Mouse (Mus musculus): ENCODE data around the gene Cdk11b.
A peak's percentile ranks its signal among the peaks of the same experiment; 100 is the strongest.
"Not testable (repeated sequence)": the region's sequence is repeated elsewhere in the genome, so short reads cannot be mapped to it uniquely, and the experiment has no call there.

Gene Cdk11b

DNA sequence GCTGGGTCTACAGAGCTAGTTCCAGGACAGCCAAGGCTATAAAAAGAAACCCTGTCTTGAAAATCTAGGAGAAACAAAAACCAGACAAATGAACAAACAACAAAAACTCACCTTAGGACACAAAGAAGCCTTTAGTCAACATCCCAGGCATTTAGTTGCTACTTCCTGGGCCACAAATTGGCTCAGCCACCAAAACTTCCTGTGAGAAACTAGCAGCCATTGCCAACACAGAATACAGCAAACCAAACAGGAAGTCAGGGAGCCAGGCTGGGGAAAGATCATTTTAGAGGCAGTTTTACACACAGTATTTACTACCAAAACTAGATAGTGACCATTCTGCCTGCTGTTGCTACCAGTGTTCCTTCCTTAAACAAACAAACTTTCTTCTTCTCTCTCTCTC, 42.2 kb downstream of the Cdk11b start:
- DNase-seq (ENCODE audit: extremely low spot score, low spot score) = no peak

DNA sequence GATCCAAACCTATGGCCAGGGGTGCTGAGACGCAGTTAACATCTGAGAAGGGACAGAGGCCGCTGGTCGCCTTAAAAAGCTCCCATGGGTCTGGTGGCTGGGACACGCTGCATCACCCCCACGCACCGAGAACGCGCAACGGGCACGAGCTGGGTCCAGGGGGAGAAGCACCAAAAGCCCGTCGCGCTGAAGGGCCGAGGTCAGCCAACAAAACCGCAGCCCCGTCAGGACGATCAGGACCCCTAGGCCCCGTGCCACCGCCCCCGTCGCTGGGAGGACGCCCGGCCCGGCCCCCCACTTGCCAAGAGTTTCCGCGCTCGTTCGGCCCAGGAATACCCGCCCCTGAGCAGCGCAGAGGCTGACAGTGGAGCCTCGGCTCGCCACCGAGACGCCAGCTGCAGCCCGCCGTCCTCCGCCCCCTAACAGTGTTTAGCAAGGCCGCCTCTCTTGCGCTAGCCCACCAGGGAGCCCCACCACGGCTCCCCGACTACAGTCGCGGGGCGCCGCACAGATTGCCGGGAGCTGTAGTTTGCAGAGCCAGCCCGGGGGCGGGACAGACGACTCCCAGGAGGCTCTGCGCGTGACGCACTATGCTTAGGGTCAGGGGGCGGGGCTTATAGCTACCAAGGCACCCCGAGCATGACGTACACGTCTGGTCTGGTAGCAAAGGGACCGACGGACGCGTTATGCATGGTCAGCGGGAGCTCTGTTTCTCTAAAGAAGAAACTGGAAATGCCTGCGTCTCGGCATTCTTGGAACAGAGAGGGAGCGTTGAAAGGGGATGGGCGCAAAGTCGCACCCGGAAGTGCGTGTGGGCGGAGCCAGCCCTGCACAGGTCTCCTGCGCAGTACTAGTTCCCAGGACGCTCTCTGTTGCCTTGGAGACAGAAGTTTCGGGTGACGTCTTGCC, 44.3 kb downstream of the Cdk11b start, which contains the start of gene Mib2:
Gene Mib2, minus strand, starts transcription at position 510 of the 909 bp plus-strand sequence.
- peak; percentile 97 for DNase-seq (ENCODE audit: extremely low spot score, low spot score)

DNA sequence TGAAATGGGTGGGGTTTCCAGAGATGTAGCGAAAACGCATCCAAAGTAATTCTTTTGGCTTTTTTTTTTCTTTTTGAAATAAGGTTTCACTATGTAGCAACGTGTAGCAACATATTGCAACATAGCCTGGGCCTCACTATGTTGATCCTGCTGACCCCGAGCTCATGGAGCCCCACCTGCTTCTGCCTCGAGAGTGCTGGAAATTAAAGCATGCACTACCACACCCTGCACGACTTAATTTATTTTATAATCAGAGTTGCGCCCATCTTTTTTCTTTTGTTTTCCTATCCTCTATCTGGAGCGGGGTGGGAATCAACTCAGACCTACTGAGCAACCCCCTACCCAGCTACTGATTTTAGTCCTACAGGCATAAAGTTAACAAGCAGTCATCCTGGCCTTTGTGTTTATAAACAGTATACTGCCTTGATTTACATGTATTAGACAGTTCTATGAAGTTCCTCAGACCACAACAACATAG, 45.0 kb downstream of the Cdk11b start:
- no peak for DNase-seq (ENCODE audit: extremely low spot score, low spot score)

DNA sequence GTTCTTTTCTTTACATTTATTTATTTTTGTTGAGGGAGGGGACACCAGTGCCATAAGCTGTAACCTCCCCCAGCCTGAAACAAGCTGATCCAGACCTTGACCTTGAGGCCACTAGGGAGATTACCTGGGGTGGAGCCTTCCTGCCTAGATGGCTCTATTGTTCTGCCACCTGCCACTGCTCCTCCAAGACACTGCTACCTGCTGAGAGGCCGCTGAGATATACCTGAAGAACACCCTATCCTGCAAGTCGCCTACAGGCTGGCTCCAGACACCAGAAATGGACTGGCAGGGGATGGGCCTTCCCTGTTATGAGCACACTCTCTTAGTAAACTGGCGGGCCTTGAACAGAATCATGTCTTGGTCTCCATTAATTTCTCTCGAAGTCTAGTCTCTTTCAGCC, 45.6 kb downstream of the Cdk11b start:
- DNase-seq (ENCODE audit: extremely low spot score, low spot score) = not testable (repeated sequence)

DNA sequence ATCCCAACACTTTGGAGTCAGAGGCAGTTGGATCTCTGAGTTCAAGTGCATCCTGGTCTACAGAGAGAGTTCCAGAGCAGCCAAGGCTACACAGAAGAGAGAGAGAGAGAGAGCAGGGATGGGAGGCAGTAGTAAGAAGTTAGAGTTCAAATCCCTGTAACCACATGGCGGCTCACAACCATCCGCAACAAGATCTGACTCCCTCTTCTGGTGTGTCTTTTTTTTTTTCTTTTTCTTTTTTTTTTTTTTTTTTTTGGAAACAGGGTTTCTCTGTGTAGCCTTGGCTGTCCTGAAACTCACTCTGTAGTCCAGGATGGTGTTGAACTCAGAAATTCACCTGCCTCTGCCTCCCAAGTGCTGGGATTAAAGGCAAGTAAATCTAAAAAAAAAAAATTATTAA, 47.4 kb downstream of the Cdk11b start:
- no peak for DNase-seq (ENCODE audit: extremely low spot score, low spot score)

DNA sequence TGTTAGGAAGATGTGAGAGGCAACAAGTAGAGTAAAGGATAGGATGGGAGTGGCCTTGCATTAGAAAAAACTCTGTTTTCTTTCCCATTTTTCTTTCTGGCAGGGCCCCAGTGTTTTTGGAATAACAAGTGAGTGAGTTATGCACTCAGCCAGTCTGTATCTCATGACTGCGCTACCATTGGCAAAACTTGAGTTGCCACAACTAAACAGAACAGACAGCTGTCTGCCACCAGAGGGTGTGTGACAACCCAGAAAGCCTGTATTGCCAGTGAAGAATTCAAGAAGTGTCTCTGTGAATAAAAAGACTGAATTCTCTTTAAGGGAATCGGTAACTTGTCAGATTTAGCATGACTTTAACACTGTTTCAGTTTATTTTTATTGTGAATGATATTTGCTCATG, 51.3 kb downstream of the Cdk11b start:
- DNase-seq (ENCODE audit: extremely low spot score, low spot score) = no peak

DNA sequence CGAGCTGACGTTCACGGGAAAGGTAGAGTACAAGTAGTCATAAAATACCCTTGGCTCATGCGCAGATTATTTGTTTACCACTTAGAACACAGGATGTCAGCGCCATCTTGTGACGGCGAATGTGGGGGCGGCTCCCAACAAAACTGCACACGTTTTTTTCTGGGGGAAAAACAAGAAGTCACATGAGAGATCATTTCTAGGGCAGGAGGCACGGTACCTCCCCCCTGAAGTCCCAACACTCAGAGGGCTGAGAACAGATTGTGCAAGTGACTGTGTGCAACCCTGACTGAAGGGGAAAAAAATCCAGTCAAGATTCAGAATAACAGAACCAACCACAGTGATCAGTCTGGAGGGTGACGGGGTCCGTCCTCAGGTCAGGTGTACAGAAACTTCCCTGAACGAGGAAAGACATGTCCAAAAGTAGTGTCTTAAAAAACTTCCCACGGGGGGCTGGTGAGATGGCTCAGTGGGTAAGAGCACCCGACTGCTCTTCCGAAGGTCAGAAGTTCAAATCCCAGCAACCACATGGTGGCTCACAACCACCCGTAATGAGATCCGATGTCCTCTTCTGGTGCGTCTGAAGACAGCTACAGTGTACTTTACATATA, 59.1 kb downstream of the Cdk11b start:
- DNase-seq (ENCODE audit: extremely low spot score, low spot score) = not testable (repeated sequence)

DNA sequence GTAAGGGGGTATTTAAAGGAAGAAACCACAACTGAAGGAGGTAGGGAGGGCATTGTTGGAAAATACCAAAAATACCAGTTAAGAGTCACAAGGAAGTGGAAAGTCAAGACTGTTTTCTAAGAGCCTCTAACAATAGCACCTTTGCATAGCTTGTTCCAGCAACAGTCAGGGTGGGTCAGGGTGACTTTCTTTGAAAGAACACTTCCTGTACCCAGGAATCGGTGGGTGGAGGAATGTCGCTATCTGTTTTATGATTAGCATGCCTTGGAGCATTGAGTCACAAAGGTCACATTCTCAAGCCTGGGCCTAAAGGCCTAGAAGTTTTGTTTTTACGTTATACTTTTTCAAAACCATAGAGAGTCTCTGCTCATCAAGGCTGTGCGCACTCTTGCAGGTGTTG, 63.1 kb downstream of the Cdk11b start:
- not testable (repeated sequence) for DNase-seq (ENCODE audit: extremely low spot score, low spot score)

DNA sequence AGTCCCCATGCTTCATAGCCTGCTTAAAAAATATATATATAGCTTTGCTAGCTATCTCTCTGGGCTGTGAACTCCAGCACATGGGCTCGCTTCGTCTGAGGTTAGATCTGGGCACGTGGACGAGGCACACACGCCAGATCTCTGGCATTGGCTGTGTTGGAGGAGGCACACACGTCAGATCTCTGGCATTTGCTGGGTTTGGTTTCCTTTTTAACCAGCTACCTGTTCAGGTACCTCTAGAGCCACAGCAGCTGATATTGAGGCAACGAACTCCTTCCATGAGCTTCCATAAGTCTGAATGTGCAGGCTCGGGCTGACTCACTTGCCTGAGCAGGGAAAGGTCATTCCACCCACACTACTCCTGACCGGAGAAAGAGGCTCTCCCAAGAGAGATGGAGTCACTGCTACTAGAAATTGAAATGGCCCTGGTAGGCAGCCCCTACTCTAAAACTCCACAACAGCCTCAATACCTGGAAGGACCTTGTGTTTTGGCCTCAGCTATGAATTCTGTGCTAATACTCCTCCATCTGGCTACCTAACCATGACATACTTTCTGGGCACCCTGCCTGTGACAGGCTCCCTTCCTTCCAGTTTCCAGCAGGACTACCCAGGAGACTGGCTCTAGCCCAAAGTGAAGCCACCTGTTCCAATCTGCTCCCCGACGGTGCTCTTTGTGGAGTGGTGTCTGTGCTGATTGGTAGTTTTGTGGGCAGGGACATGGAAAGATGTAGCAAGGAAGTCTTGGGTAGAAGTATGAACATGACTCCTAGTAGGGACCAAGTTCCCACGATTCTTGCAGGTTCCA, 66.1 kb downstream of the Cdk11b start:
- no peak for DNase-seq (ENCODE audit: extremely low spot score, low spot score)

DNA sequence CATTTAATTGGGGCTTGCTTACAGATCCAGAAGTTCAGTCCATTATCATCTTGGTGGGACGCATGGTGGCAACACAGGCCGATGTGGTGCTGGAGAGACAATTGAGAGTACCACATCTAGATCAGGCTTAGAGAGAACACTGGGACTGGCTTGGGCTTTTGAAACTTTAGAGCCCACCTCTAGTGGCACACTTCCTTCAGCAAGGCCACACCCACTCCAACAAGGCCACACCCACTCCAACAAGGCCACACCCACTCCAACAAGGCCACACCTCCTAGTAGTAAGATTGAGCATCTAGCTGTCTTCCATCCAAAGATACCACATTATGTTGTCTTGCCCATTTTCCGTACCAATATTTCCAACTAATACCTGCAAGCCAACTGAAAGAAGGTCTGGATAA, 67.8 kb downstream of the Cdk11b start:
- DNase-seq (ENCODE audit: extremely low spot score, low spot score) = no peak

DNA sequence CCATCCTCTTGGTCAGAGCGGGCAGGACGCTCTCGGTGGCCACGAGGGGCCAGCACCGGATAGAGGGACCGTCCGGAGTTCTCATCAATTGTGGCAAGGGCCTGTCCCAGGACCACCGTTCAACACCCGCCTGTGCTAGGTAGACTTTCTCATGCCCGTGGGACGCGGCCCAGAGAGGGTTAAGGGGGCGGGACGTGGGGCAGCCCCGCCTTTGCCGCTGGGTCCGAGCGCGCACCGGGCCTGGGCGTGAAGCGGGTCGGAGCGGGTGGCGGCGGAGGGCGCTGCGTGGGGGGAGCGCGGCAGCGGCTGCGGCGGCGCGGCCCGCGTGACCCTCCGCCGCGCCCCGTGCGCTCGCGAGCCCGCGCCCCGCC, 69.4 kb downstream of the Cdk11b start, which contains the start of gene Fndc10:
Gene Fndc10, plus strand, starts transcription at position 232 of the 371 bp plus-strand sequence.
- peak; percentile 67 for DNase-seq (ENCODE audit: extremely low spot score, low spot score)

DNA sequence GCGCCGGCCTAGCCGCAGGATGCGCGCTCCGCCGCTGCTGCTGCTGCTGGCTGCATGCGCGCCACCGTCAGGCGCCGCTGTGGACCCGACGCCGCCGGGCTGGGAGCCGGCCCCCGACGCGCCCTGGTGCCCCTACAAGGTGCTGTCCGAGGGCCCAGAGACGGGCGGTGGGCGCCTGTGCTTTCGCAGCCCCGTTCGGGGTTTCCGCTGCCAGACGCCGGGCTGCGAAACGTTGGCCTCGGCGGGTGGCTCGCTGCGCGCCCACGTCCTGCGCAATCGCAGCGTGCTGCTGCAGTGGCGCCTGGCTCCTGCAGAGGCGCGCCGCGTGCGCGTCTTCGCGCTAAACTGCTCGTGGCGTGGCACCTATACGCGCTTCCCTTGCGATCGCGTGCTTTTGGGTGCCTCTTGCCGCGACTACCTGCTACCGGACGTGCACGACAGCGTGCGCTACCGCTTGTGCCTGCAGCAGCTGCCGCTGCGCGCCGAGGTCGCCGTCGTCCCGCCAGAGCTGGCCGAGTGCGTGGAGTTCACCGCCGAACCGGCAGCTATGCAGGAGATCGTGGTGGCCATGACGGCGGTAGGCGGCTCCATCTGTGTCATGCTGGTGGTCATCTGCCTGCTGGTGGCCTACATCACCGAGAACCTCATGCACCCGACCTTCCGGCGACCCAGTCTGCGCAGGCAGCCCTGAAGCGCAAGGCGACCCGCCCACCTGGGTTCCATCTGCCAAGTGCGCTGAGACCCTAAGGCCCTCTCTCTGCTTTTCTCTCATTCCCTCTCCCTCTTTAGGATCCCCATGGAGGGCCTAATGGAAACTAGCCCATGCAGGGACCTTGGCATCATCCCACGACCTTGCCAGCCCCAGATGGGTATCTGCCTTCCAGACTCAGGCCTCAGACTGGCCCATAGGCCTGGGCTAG, 70.1 kb downstream of the Cdk11b start:
- peak; percentile 61 for DNase-seq (ENCODE audit: extremely low spot score, low spot score)

DNA sequence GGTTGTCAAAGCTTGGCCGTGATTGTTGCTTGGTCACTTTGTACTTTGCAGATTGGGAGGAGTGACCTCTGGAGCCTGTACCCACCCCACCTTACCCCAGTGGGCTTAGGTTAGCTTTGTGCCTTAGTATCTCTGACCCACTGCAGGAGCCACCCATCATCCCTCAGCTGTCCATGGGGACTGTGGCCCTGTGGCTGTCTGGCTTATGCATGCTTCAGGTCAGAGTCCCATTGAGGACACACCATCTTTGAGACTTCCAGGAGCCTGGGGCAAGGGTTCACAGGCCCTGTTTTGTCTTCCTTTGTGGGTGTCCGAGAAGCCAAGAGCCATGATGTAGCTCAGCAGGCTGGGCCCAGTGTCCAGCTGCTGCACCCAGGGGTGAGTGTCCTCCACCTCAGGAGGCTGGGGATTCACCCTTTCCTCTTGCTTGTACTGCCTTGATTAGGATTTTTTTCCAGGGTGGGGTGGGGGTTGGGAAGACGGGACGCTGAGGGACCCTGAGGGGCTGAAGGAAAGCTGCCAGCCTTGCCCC, 70.9 kb downstream of the Cdk11b start:
- DNase-seq (ENCODE audit: extremely low spot score, low spot score) = no peak

DNA sequence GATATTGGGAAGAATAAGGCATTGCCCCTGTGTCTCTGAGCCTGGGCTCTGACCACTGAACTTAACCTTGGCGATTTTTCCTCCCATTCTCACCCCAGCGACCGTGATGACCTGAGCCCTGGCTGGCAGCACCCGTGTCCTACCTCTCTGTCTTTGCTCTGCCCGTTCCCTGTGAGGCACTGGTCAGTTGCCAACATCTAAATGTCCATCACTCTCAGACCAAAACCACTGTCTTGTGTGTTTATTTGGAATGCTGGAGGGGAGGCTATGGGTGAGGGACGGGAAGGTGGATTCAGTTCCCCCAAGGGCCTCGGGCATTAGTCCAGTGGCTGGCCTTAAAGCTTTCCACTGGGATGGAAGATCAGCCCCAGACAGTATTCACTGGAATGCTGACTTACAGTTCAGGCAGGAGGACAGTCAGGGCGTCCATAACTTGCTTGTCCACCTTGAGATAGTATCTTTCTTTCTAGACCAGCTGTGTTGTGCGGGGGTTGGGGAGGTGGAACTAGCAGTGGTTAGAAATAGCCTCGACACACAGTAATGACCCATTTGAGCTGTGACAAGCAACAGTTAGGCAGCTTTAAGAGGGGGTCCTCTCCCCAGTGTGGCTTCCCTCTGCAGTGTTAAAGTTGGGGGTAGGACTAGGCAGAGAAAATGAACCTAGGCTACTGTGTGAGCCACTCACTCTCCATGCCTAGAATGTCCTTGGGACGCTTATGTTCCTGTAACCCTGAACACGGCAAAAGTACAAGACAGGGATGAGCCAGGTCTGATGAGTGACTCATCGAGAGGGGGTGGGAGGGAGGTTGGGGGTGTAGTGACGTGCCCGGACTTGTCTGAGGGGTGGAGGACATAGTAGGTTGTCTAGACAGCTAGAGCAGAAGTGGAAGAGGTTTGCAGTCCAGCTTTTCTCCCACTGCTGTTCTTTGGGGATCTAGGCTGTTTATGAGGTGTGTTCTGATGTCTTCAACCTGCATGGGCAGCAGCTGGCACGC, 71.9 kb downstream of the Cdk11b start:
- no peak for DNase-seq (ENCODE audit: extremely low spot score, low spot score)

Data from neural tube, embryonic 10.5 days (tissue).